Mouse (Mus musculus) lung, adult 2 months (tissue): ENCODE measurements around the gene 2210010C04Rik. TPM values are rescaled to one million over a fixed set of nuclear protein-coding genes. Genes with fewer than 3 reads are reported as not detected.

Experiments
- DNase-seq: peaks from one replicate; pipeline ENCODE4 v3.0.0; 2022
- H3K4me1 ChIP-seq: fragments of 200-500 bp; 2 replicates; pipeline ENCODE4 v1.6.1; 2011; ENCODE audit warnings: low read length; ENCODE audit not compliant: control insufficient read depth, insufficient read depth
- H3K4me3 ChIP-seq: fragments of 200-500 bp; replicated peaks from 2 replicates; pipeline ENCODE3; 2011; ENCODE audit warnings: low read depth, mild to moderate bottlenecking, control low read depth, low read length; ENCODE audit errors: extremely low read depth
- CTCF ChIP-seq: fragments of 200-500 bp; IDR thresholded peaks from 2 replicates; pipeline ENCODE4 v1.5.1; 2011; ENCODE audit warnings: mild to moderate bottlenecking, low read length, control low read depth; ENCODE audit not compliant: insufficient read depth
- POLR2A ChIP-seq: fragments of 200-500 bp; IDR thresholded peaks from 2 replicates; pipeline ENCODE4 v1.6.1; 2011; ENCODE audit warnings: low read depth, mild to moderate bottlenecking, control low read depth, low read length, borderline replicate concordance; ENCODE audit errors: extremely low read depth
- WGBS: fragments of 180-500 bp; shearing (Covaris S2); methylation state at CpG from one replicate; pipeline ENCODE4 v1.1.7; 2018; 5-methylcytosine and 5-hydroxymethylcytosine counted together
- polyA plus RNA-seq: library from polyadenylated mRNA; depleted of rRNA; stranded (reverse); fragments of >200 nt; gene quantifications from 2 replicates; pipeline ENCODE4 v1.2.3, GENCODE M21; 2012

The 2210010C04Rik gene
- polyA plus RNA-seq, 1 experiment, result 0.14 TPM

GRCm38 (mm10) chr6:41054379-41054778, 19.1 kb upstream of the 2210010C04Rik start:
- TF ChIP-seq CTCF (no peak), POLR2A (no peak)
- no peak for DNase-seq
- WGBS, result 80% methylated on average over 2 of the region's 2 CpGs

DNA sequence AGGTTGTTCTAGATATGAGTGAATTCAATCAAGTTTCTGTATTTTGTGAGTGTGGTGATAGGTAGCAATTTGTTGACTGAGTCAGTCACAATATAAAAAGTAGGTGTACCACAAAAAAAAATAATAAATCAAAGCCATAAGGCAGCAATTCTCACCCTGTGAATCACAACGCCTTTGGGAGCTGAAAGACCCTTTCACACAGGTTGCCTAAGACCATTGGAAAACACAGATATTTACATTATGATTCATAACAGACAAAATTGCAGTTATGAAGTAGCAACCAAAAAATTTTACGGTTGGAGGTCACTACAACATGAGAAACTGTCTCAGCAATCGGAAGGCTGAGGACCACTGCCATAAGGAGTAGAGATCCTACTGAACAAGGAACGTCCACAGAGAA, 16.5 kb upstream of the 2210010C04Rik start:
- Histone ChIP-seq H3K4me1 (no peaks in the 10 kb centered on the region), H3K4me3 (no peak overlapping the region)
- DNase-seq, result no peak
- 72% methylated on average over 4 of the region's 4 CpGs for WGBS
- TF ChIP-seq CTCF, result no peak
- no peak for TF ChIP-seq POLR2A

More at GRCm38 (mm10) chr6:41054379-41054778, 19.1 kb upstream of the 2210010C04Rik start:
- H3K4me1 ChIP-seq, result no peaks in the 10 kb centered on the region
- no peak overlapping the region for H3K4me3 ChIP-seq

DNA sequence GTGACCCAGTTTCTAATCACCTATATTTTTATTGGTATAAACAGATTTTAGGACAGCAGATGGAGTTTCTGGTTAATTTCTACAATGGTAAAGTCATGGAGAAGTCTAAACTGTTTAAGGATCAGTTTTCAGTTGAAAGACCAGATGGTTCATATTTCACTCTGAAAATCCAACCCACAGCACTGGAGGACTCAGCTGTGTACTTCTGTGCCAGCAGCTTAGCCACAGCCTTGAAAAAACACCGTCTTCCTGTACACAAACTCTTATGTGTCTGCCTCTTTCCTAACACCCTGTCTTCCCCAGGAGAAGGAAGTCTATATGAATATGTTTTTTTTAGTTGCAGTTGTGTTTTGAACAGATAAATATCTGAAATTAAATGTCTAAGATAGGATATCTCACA, 13.3 kb upstream of the 2210010C04Rik start:
- Histone ChIP-seq H3K4me1 (no peaks in the 10 kb centered on the region), H3K4me3 (no peak overlapping the region)
- DNase-seq, result no peak
- TF ChIP-seq POLR2A (no peak), CTCF (no peak)
- WGBS, result 31% methylated on average over 1 of the region's 1 CpGs

DNA sequence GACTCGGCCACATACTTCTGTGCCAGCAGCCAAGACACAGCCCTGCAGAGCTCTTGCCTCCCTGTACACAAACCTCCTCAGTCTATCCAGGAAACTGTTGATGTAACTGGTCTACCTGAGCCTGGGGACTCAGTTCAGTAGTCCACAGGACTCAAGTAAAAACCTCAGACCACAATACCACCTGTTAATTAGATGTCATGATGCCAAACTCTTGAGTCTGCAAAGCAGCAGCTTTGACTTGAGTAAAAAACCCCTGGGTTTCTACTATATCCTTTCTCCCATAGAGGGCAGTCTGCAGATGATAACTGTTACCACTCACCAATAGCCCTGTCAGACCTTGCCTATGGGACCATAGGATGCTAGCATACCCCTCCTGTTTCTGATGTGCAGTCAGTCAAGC, 12.7 kb upstream of the 2210010C04Rik start:
- no peak for DNase-seq
- 71% methylated on average over 1 of the region's 1 CpGs for WGBS
- no peaks in the 10 kb centered on the region for H3K4me1 ChIP-seq
- no peak overlapping the region for H3K4me3 ChIP-seq
- TF ChIP-seq POLR2A (no peak), CTCF (no peak)

DNA sequence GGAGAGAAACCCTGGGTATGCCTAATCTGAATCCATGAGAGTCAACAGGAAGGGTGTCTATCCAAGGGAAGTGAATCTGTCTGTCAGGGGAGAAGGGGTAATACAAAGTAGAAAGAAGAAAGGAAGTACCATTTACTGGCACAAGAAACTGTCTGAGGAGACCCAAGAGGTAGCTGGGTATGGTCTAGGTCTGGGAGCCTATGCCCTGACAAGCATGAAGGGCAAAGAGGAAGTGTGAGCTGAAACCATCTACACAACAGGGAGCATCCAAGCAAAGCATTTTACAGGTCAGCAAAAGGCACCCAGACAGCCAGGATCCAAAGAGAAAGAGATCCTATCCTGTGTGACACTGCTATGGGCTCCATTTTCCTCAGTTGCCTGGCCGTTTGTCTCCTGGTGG, 11.9 kb upstream of the 2210010C04Rik start:
- no peaks in the 10 kb centered on the region for H3K4me1 ChIP-seq
- WGBS, result 70% methylated on average over 1 of the region's 1 CpGs
- TF ChIP-seq CTCF, result no peak
- TF ChIP-seq POLR2A, result no peak
- H3K4me3 ChIP-seq, result no peak overlapping the region
- DNase-seq, result no peak

- Histone ChIP-seq H3K4me1 (no peaks in the 10 kb centered on the region), H3K4me3 (no peak overlapping the region)
- no peak for TF ChIP-seq POLR2A
- no peak for DNase-seq
- WGBS, result 51% methylated on average over 2 of the region's 2 CpGs
Observed at GRCm38 (mm10) chr6:41046553-41046952, 11.2 kb upstream of the 2210010C04Rik start.

- no peak for DNase-seq
- H3K4me3 ChIP-seq, result no peak overlapping the region
- WGBS, result 74% methylated on average over 1 of the region's 1 CpGs
- no peaks in the 10 kb centered on the region for H3K4me1 ChIP-seq
- TF ChIP-seq POLR2A (no peak), CTCF (no peak)
Observed at GRCm38 (mm10) chr6:41044753-41045152, 9.4 kb upstream of the 2210010C04Rik start.

DNA sequence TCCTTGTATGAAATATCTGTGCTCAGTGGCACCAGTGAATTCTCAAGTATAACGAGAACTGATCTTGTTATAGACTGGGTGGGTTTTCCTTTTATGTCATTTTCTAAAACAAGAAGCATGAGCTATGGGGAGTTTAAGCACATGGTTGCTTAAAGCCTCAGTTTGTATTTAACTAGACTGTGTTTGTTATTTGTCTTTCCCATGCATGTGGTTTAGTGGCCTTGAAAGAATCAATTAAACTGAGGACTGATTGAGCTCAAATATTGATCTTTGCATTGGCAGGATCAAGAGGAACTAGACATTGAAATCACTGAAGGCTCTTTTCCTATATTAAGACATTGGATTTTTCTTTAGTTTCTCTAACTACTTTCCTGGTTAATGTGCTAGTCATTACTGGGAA, 9.0 kb upstream of the 2210010C04Rik start:
- no peak for TF ChIP-seq POLR2A
- TF ChIP-seq CTCF, result no peak
- no peak for DNase-seq
- 57% methylated on average over 1 of the region's 1 CpGs for WGBS
- H3K4me3 ChIP-seq, result no peak overlapping the region
- H3K4me1 ChIP-seq, result no peaks in the 10 kb centered on the region

- 73% methylated on average over 6 of the region's 6 CpGs for WGBS
- H3K4me3 ChIP-seq, result no peak overlapping the region
- H3K4me1 ChIP-seq, result no peaks in the 10 kb centered on the region
- TF ChIP-seq POLR2A (no peak), CTCF (no peak)
- no peak for DNase-seq
Observed at GRCm38 (mm10) chr6:41032802-41033201, 2.5 kb downstream of the 2210010C04Rik start.

- TF ChIP-seq CTCF, result no peak
- no peak for TF ChIP-seq POLR2A
- Histone ChIP-seq H3K4me3 (no peak overlapping the region), H3K4me1 (no peaks in the 10 kb centered on the region)
- 67% methylated on average over 3 of the region's 3 CpGs for WGBS
- no peak for DNase-seq
Observed at GRCm38 (mm10) chr6:41032231-41032630, 3.1 kb downstream of the 2210010C04Rik start.

DNA sequence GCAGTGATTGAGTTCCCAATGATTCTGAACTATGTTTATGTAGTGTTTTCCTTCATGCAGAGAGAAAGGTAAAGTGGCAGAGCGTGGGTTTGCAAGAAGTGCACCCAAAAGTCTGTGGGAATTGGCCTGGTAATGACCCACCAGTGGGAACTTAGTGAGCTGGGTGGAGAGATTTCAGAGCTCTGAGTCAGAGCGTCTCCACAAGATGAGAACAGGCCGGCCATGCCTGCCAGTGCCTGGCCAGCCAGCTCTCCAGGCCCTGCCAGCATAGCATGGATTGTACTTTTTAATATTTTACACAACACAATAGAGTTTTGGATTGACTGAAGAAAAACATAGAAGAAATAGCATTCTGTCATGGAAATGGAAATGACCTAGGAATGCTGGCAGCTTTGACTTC, 4.5 kb downstream of the 2210010C04Rik start:
- WGBS, result 82% methylated on average over 3 of the region's 3 CpGs
- no peak for DNase-seq
- Histone ChIP-seq H3K4me1 (no peaks in the 10 kb centered on the region), H3K4me3 (no peak overlapping the region)
- TF ChIP-seq CTCF, result no peak
- no peak for TF ChIP-seq POLR2A
